Mouse (Mus musculus) myocyte (in vitro differentiated cells): Measurements from ENCODE around the gene Tesmin.

ENCODE experiments used
- POLR2A ChIP-seq: IDR thresholded peaks from one replicate; pipeline ENCODE4 v1.6.1; 2011; ENCODE audit warnings: low read depth, mild to moderate bottlenecking, control low read depth, moderate library complexity; ENCODE audit not compliant: insufficient read length
- POLR2AphosphoS2 ChIP-seq: IDR thresholded peaks from one replicate; pipeline ENCODE4 v1.6.1; 2011; ENCODE audit warnings: low read depth, control low read depth; ENCODE audit not compliant: insufficient read length

GRCm38 (mm10) chr19:3422488-3422887 lies 33.8 kb downstream of the Tesmin start:
- no peak for TF ChIP-seq POLR2A
- TF ChIP-seq POLR2AphosphoS2 = no peak
